Mouse (Mus musculus) thymus, adult 2 months (tissue): ENCODE data around the gene Tpo.

Experiments used
- CTCF ChIP-seq: fragments of 200-500 bp; IDR thresholded peaks from 2 replicates; pipeline ENCODE4 v1.5.1; 2012; ENCODE audit warnings: mild to moderate bottlenecking, control low read depth, low read length, moderate library complexity, borderline replicate concordance; ENCODE audit not compliant: control insufficient read depth, poor library complexity, insufficient read depth; ENCODE audit errors: extremely low read depth
- POLR2A ChIP-seq: fragments of 200-500 bp; IDR thresholded peaks from 2 replicates; pipeline ENCODE4 v1.6.1; 2012; ENCODE audit warnings: mild to moderate bottlenecking, low read length, control low read depth, moderate library complexity; ENCODE audit not compliant: control insufficient read depth, poor library complexity, insufficient read depth; ENCODE audit errors: extremely low read depth

DNA sequence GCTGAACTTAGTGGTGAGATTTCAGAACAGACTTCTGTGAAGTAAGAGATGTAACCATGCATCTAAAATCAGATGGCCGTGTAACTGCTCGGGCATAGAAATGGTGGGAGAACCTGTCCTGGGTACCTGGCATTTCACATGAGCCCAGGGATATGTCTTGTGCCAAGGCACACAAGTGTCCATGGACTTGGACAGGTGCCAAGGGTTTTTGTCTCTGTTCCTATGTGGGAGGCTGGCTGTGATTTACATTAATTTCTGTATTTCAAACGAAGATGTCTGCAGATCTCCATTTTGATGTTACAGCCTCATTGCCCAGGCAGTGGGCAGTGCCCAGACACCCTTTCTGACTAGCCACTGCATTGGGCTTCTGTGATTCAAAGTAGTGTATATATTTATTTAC lies 115.3 kb downstream of the Tpo start:
- TF ChIP-seq CTCF, result no peak
- no peak for TF ChIP-seq POLR2A
